9 mouse cellular contexts compared by ENCODE assay signal in the genomic region with DNA sequence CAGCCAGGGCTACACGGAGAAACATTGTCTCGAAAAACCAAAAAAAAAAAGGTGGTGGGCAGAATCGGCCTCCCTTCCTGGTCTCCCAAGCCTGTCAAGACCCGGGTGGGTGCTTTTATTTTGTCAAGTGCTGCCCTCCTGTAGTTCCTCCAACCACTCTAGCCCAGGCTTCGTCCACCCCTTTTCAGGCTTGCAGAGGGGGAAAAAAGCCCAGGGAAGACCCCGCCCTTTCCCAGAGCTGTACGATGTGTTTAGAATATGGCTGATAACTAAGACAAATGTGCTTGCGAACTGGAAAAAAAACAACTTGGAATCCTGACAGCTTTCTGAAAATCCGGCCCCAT. TPM values are rescaled to one million over a fixed set of nuclear protein-coding genes. Genes with fewer than 3 reads are reported as not detected.
DNase-seq lines count a peak whose midpoint lies in the region; ATAC-seq and TF ChIP-seq lines count a peak whose summit lies in the region.
"Had no signal": no experiment of that assay in that cellular context is flagged by ENCODE, and none has a peak within 500 bp of the region (broad histone marks: within the 10 kb centered on the region; RNA-seq: fewer than 3 reads in every experiment).

No protein-coding gene starts in this region.

- peak overlapping the region; percentile 66 for H3K9ac ChIP-seq in heart, embryonic 16.5 days (ENCODE audit: low read length)
- peak overlapping the region; percentile 99 for H3K9ac ChIP-seq in MEL (ENCODE audit: control insufficient read depth, low read depth, low read length, poor library complexity, severe bottlenecking)
- peak overlapping the region; percentile 53 for H3K9ac ChIP-seq in forebrain, embryonic 16.5 days (replicated peaks; ENCODE audit: low read depth, low read length)

- peak; percentile 0; the same call in 1 of the 2 replicates for ATAC-seq in heart, embryonic 16.5 days (replicated peaks; ENCODE audit: extremely low read depth, insufficient read depth, low FRiP score)
- ATAC-seq in forebrain, embryonic 16.5 days, result no peak; the same call in 1 of the 2 replicates

- no peak for TF ChIP-seq POLR2A in MEL (IDR thresholded peaks at IDR 0.05; ENCODE audit: control insufficient read depth in 1 of 2, insufficient read depth in 1 of 2, low read depth in 1 of 2, low read length in 2 of 2, poor library complexity in 1 of 2)

- DNase-seq in heart, postnatal 36 days, result no peak
- no peak for DNase-seq in MEL (ENCODE audit: low read depth, low spot score)
- DNase-seq in spleen, postnatal 4 days (ENCODE audit: low spot score in 2 of 2), result no peak
- no peak for DNase-seq in left cerebral cortex, adult 8-10 months (ENCODE audit: low spot score in 2 of 2)
- no peak for DNase-seq in B cell, adult 2 months

- H3K9me3 ChIP-seq in heart, embryonic 16.5 days (replicated peaks; ENCODE audit: control insufficient read depth, low read length), result no peaks in the 10 kb centered on the region
- no peaks in the 10 kb centered on the region for H3K9me3 ChIP-seq in MEL (replicated peaks; ENCODE audit: insufficient read depth, low read length)
- no peaks in the 10 kb centered on the region for H3K9me3 ChIP-seq in forebrain, embryonic 16.5 days (ENCODE audit: control insufficient read depth, low read length)

- H3K4me2 ChIP-seq in heart, embryonic 16.5 days (ENCODE audit: low read depth, low read length), result peak overlapping the region; percentile 63
- H3K4me2 ChIP-seq in forebrain, embryonic 16.5 days (ENCODE audit: low read length), result peak overlapping the region; percentile 61

- no peak for TF ChIP-seq EP300 in MEL (IDR thresholded peaks at IDR 0.05; ENCODE audit: low read depth in 1 of 2, low read length in 2 of 2)

- TF ChIP-seq CTCF in MEL (IDR thresholded peaks at IDR 0.05 in 2 of 3, conservative IDR thresholded peaks at IDR 0.05 in 1 of 3; ENCODE audit: control insufficient read depth in 1 of 3, insufficient read depth in 1 of 3, low read depth in 2 of 3, low read length in 3 of 3, poor library complexity in 1 of 3, severe bottlenecking in 1 of 3), result no peak

- peak overlapping the region; percentile 35 for H3K4me3 ChIP-seq in heart, embryonic 16.5 days (ENCODE audit: low read length)
- H3K4me3 ChIP-seq in MEL (ENCODE audit: control insufficient read depth in 1 of 2, insufficient read depth in 1 of 2, low read depth in 2 of 2, low read length in 2 of 2) (peak overlapping the region; percentile 51 to 82), macrophage (ENCODE audit: inconsistent target) (peak overlapping the region; percentile 27; the same call in 1 of the 2 replicates)
- H3K4me3 ChIP-seq in forebrain, embryonic 16.5 days (replicated peaks; ENCODE audit: low read length), result peak overlapping the region; percentile 44

- no peaks in the 10 kb centered on the region for H3K27me3 ChIP-seq in heart, embryonic 16.5 days (ENCODE audit: control insufficient read depth, insufficient read depth, low read length)
- H3K27me3 ChIP-seq in MEL (ENCODE audit: control insufficient read depth in 1 of 2, insufficient read depth in 2 of 2, low read length in 2 of 2), result no peaks in the 10 kb centered on the region
- H3K27me3 ChIP-seq in forebrain, embryonic 16.5 days (replicated peaks; ENCODE audit: control insufficient read depth, insufficient read depth, low read length), result no peaks in the 10 kb centered on the region

- H3K27ac ChIP-seq in heart, embryonic 16.5 days (ENCODE audit: low read length), result peak overlapping the region; percentile 94
- H3K27ac ChIP-seq in MEL (ENCODE audit: control insufficient read depth, low read depth, low read length), result peak overlapping the region; percentile 99
- H3K27ac ChIP-seq in forebrain, embryonic 16.5 days (ENCODE audit: low read length), result peak overlapping the region; percentile 93
- peak overlapping the region; percentile 83 for H3K27ac ChIP-seq in macrophage

- H3K79me2 ChIP-seq in MEL (ENCODE audit: control insufficient read depth, insufficient read depth, low read length, poor library complexity), result peaks cover 3% of the 10 kb centered on the region; the same call in 1 of the 2 replicates
- H3K79me2 ChIP-seq in macrophage (ENCODE audit: inconsistent target), result no peaks in the 10 kb centered on the region

- TF ChIP-seq RAD21 in MEL (IDR thresholded peaks at IDR 0.05; ENCODE audit: low read depth, low read length), result no peak

- 41% methylated on average over 9 of the region's 9 CpGs for WGBS in heart, embryonic 16.5 days
- 31% methylated on average over 9 of the region's 9 CpGs for WGBS in forebrain, embryonic 16.5 days
- 39% methylated on average over 6 of the region's 9 CpGs for WGBS in macrophage (ENCODE audit: missing documents)

- no peaks in the 10 kb centered on the region for H3K36me3 ChIP-seq in heart, embryonic 16.5 days (ENCODE audit: control insufficient read depth, insufficient read depth)
- H3K36me3 ChIP-seq in MEL (ENCODE audit: control insufficient read depth in 1 of 2, insufficient read depth in 2 of 2, low read length in 2 of 2) (peaks cover 0 to 4% of the 10 kb centered on the region in 2 experiments; a peak in 2 of 4 replicates), macrophage (ENCODE audit: inconsistent target) (no peaks in the 10 kb centered on the region)
- H3K36me3 ChIP-seq in forebrain, embryonic 16.5 days (ENCODE audit: control insufficient read depth, insufficient read depth), result no peaks in the 10 kb centered on the region

- intact Hi-C loops in heart, postnatal 36 days (cut with DNase I), result loop anchor here (2.0 to 5.0 kb wide), 2 partner anchors 87 to 110 kb away; a partner anchor contains a TSS

- peaks cover 4% of the 10 kb centered on the region; the same call in 1 of the 2 replicates for H3K4me1 ChIP-seq in heart, embryonic 16.5 days (ENCODE audit: control insufficient read depth, insufficient read depth, low read length)
- H3K4me1 ChIP-seq in MEL (ENCODE audit: control insufficient read depth in 1 of 2, insufficient read depth in 2 of 2, low read length in 2 of 2), result peaks cover 0 to 9% of the 10 kb centered on the region in 2 experiments; a peak in 1 of 4 replicates
- peaks cover 4% of the 10 kb centered on the region; the same call in 1 of the 2 replicates for H3K4me1 ChIP-seq in forebrain, embryonic 16.5 days (replicated peaks; ENCODE audit: control insufficient read depth, insufficient read depth, low read length)

TF ChIP-seq in MEL, 35 proteins besides CTCF, POLR2A, EP300 and RAD21 (continues in another document):
- TF ChIP-seq E2F4 (IDR thresholded peaks at IDR 0.05; ENCODE audit: borderline replicate concordance, low read depth, low read length) (no peak), RCOR1 (IDR thresholded peaks at IDR 0.05; ENCODE audit: low read depth, low read length) (no peak), POLR2AphosphoS2 (IDR thresholded peaks at IDR 0.05; ENCODE audit: low read length) (no peak), MYB (IDR thresholded peaks at IDR 0.05; ENCODE audit: low read depth, low read length) (no peak), CHD2 (IDR thresholded peaks at IDR 0.05; ENCODE audit: low read length) (no peak), KAT2A (conservative IDR thresholded peaks at IDR 0.05; ENCODE audit: low read depth, low read length) (no peak), NELFE (IDR thresholded peaks at IDR 0.05; ENCODE audit: low read depth, low read length) (no peak), MEF2A (IDR thresholded peaks at IDR 0.05; ENCODE audit: extremely low read depth, insufficient replicate concordance, low read depth, low read length, poor library complexity, severe bottlenecking) (no peak), ETS1 (IDR thresholded peaks at IDR 0.05; ENCODE audit: low read depth, low read length) (no peak), SMC3 (IDR thresholded peaks at IDR 0.05; ENCODE audit: low read depth, low read length) (no peak), MAZ (IDR thresholded peaks at IDR 0.05; ENCODE audit: low read depth, low read length) (no peak), USF1 (IDR thresholded peaks at IDR 0.05; ENCODE audit: low read depth, low read length) (no peak)

RNA-seq across cellular contexts. Expression of a gene that starts 33.0 kb away (rescaled TPM):
- 1.9 and 2.0 TPM in 2 replicates for polyA plus RNA-seq in heart, embryonic 16.5 days (2015; fragmentation: Nextera tagmentation; extraction: Ambion mirVana)
- total RNA-seq in heart, postnatal 36 days (2021), result under 1 TPM; 0.22 to 0.50 TPM
- total RNA-seq in MEL (2012; rRNA removed), result 0.03 and 0.04 TPM in 2 replicates
- under 1 TPM in 1 of 2 experiments, not detected in 1; 0.15 TPM for polyA plus RNA-seq in MEL (2012; ENCODE audit: insufficient read depth in 1 of 2, insufficient read length in 2 of 2, low read depth in 1 of 2, low replicate concordance in 2 of 2, missing spikeins in 1 of 2)
- 65.5 and 72.3 TPM in 2 replicates for polyA plus RNA-seq in forebrain, embryonic 16.5 days (2015; fragmentation: Nextera tagmentation; extraction: Ambion mirVana)
- 1 to 10 TPM in 4 of 26 experiments, under 1 TPM in 7, not detected in 15; 0.10 to 1.3 (median 0.60) TPM for total RNA-seq in macrophage (2018; cell fraction: chromatin; rRNA removed)
- not detected for total RNA-seq in macrophage (2018; cell fraction: cytosol; rRNA removed)
- total RNA-seq in macrophage (2018; cell fraction: nucleus; rRNA removed), result 1 to 10 TPM in 1 of 26 experiments, under 1 TPM in 4, not detected in 21; 0.42 to 1.1 (median 0.56) TPM
- polyA plus RNA-seq in macrophage (2018), result not detected in 3 replicates
- total RNA-seq in left cerebral cortex, adult 8-10 months (2022), result 100 to 1,000 TPM; 136 to 147 (median 143) TPM
- total RNA-seq: hematopoietic stem cell, adult 5-6 weeks had no signal

RNA-seq across cellular contexts. Expression of a gene that starts 44.2 kb away (rescaled TPM):
- 0.10 and 0.60 TPM in 2 replicates for polyA plus RNA-seq in heart, embryonic 16.5 days (2015; fragmentation: Nextera tagmentation; extraction: Ambion mirVana)
- total RNA-seq in heart, postnatal 36 days (2021), result not detected
- total RNA-seq in MEL (2012; rRNA removed), result not detected in 2 replicates
- polyA plus RNA-seq in MEL (2012; ENCODE audit: insufficient read depth in 1 of 2, insufficient read length in 2 of 2, low read depth in 1 of 2, low replicate concordance in 2 of 2, missing spikeins in 1 of 2) (not detected), macrophage (2018) (not detected in 3 replicates)
- 0.81 and 0.84 TPM in 2 replicates for polyA plus RNA-seq in forebrain, embryonic 16.5 days (2015; fragmentation: Nextera tagmentation; extraction: Ambion mirVana)
- not detected for total RNA-seq in macrophage (2018; cell fraction: chromatin; rRNA removed)
- total RNA-seq in macrophage (2018; cell fraction: cytosol; rRNA removed), result not detected
- total RNA-seq in macrophage (2018; cell fraction: nucleus; rRNA removed), result not detected
- total RNA-seq in left cerebral cortex, adult 8-10 months (2022), result 10 to 100 TPM; 19.0 to 20.0 (median 19.3) TPM
- total RNA-seq: hematopoietic stem cell, adult 5-6 weeks had no signal

RNA-seq across cellular contexts. Expression of a gene that starts 58.2 kb away (rescaled TPM):
- 18.9 and 25.2 TPM in 2 replicates for polyA plus RNA-seq in heart, embryonic 16.5 days (2015; fragmentation: Nextera tagmentation; extraction: Ambion mirVana)
- 10 to 100 TPM; 19.8 to 23.2 TPM for total RNA-seq in heart, postnatal 36 days (2021)
- total RNA-seq in MEL (2012; rRNA removed), result 20.9 and 23.1 TPM in 2 replicates
- polyA plus RNA-seq in MEL (2012; ENCODE audit: insufficient read depth in 1 of 2, insufficient read length in 2 of 2, low read depth in 1 of 2, low replicate concordance in 2 of 2, missing spikeins in 1 of 2) (10 to 100 TPM in 1 of 2 experiments, not detected in 1; 68.0 TPM), macrophage (2018) (35.4 to 43.8 TPM (median 41.3 TPM) in 3 replicates)
- polyA plus RNA-seq in forebrain, embryonic 16.5 days (2015; fragmentation: Nextera tagmentation; extraction: Ambion mirVana), result 22.9 and 26.9 TPM in 2 replicates
- 100 to 1,000 TPM; 161 to 300 (median 236) TPM for total RNA-seq in macrophage (2018; cell fraction: chromatin; rRNA removed)
- 10 to 100 TPM; 26.7 to 43.4 (median 34.1) TPM for total RNA-seq in macrophage (2018; cell fraction: cytosol; rRNA removed)
- 100 to 1,000 TPM in 23 of 26 experiments, 10 to 100 TPM in 3; 83.0 to 176 (median 128) TPM for total RNA-seq in macrophage (2018; cell fraction: nucleus; rRNA removed)
- total RNA-seq in left cerebral cortex, adult 8-10 months (2022), result 10 to 100 TPM; 20.0 to 29.2 (median 23.7) TPM

Comparison
In these comparisons a context has a peak if more than half of its experiments do, and no peak if none do; other contexts are left out.
1. RNA of a gene that starts 33.0 kb away (polyA plus RNA-seq): 65.5 to 72.3 TPM in forebrain, embryonic 16.5 days; 1.9 to 2.0 TPM in heart, embryonic 16.5 days, 0.15 TPM in MEL and not detected in macrophage; every median in the first group is over 10 times any median in the second.
2. Peak in every context shown above with its lines, with median percentiles within 50 percentile points of each other: H3K27ac ChIP-seq, H3K4me3 ChIP-seq and H3K9ac ChIP-seq.